In the genomic region with DNA sequence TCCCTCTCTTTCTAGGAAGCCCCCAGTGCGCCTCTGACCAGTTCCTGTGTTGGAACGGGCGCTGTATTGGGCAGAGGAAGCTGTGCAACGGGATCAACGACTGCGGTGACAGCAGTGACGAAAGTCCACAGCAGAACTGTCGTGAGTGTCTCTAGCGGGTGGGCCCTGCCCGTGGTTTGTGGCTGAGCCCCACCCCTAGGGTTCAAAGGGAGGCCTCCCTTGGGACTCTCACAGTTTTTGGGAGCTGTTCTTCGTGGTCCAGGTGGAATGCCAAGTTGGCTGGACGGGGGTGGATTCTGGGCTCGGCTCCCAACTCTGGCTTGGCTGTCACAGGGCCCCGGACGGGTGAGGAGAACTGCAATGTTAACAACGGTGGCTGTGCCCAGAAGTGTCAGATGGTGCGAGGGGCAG, we compare ENCODE assay signal across 9 mouse cellular contexts. TPM values are rescaled to one million over a fixed set of nuclear protein-coding genes. Genes with fewer than 3 reads are reported as not detected.
DNase-seq lines count a peak whose midpoint lies in the region; ATAC-seq and TF ChIP-seq lines count a peak whose summit lies in the region.
"Had no signal": no experiment of that assay in that cellular context is flagged by ENCODE, and none has a peak within 500 bp of the region (broad histone marks: within the 10 kb centered on the region; RNA-seq: fewer than 3 reads in every experiment).

No protein-coding gene starts in this region.

- DNase-seq in cerebellum, adult 9-10 months, result peak; percentile 36
- peak; percentile 40 to 41 for DNase-seq in lung, adult 18-20 months
- DNase-seq in lung, adult 2 months, result no peak
- DNase-seq in heart, embryonic 10.5 days (ENCODE audit: low spot score), result no peak
- DNase-seq in frontal cortex, postnatal 36 days (ENCODE audit: low spot score in 2 of 2), result no peak
- DNase-seq in T-cell, adult 2 months (ENCODE audit: low spot score), result no peak

- H3K4me1 ChIP-seq in lung, adult 2 months (ENCODE audit: control insufficient read depth, insufficient read depth, low read length), result no peaks in the 10 kb centered on the region
- H3K4me1 ChIP-seq in heart, embryonic 10.5 days, result peaks cover 15% of the 10 kb centered on the region

- no peak overlapping the region for H3K4me3 ChIP-seq in lung, adult 2 months (replicated peaks; ENCODE audit: extremely low read depth, low read depth, low read length)
- H3K4me3 ChIP-seq in heart, embryonic 10.5 days, result no peak overlapping the region
- H3K4me3 ChIP-seq in myocyte, result no peak overlapping the region

- no peak for TF ChIP-seq CTCF in lung, adult 2 months (IDR thresholded peaks at IDR 0.05; ENCODE audit: insufficient read depth, low read length)

- peak overlapping the region; percentile 58 for H3K4me2 ChIP-seq in myocyte (ENCODE audit: low read depth)

- no peak for TF ChIP-seq POLR2A in lung, adult 2 months (IDR thresholded peaks at IDR 0.05; ENCODE audit: borderline replicate concordance, extremely low read depth, low read depth, low read length)
- TF ChIP-seq POLR2A in myocyte (IDR thresholded peaks at IDR 0.05; ENCODE audit: insufficient read length, low read depth), result no peak

- H3K79me2 ChIP-seq in myocyte (ENCODE audit: control insufficient read depth, insufficient read depth), result no peaks in the 10 kb centered on the region

- WGBS in lung, adult 2 months, result 39% methylated on average over 17 of the region's 17 CpGs
- WGBS in heart, embryonic 10.5 days, result 70% methylated on average over 17 of the region's 17 CpGs

- no peaks in the 10 kb centered on the region for H3K27me3 ChIP-seq in heart, embryonic 10.5 days (ENCODE audit: insufficient read depth, poor library complexity, severe bottlenecking)
- no peaks in the 10 kb centered on the region for H3K27me3 ChIP-seq in myocyte (ENCODE audit: control insufficient read depth, insufficient read depth, insufficient read length)
- H3K27me3 ChIP-seq: CH12.LX had no signal

- ATAC-seq in cerebellum, adult (ENCODE audit: insufficient number of reproducible peaks, low FRiP score, low TSS enrichment), result no peak

- H3K9me3 ChIP-seq in heart, embryonic 10.5 days, result no peaks in the 10 kb centered on the region

- H3K36me3 ChIP-seq in heart, embryonic 10.5 days, result peaks cover 82% of the 10 kb centered on the region
- H3K36me3 ChIP-seq in myocyte (ENCODE audit: control insufficient read depth, insufficient read depth), result peaks cover 36% of the 10 kb centered on the region

- peak overlapping the region; percentile 31; the same call in 1 of the 2 replicates for H3K27ac ChIP-seq in heart, embryonic 10.5 days

- no peak overlapping the region for H3ac ChIP-seq in myocyte (ENCODE audit: control insufficient read depth, insufficient read length)

TF ChIP-seq in myocyte, 11 proteins besides CTCF, POLR2A, EP300 and RAD21:
- TF ChIP-seq MYOG (IDR thresholded peaks at IDR 0.05; ENCODE audit: control insufficient read depth in 1 of 3, insufficient read depth in 1 of 3, insufficient read length in 2 of 3, low read depth in 2 of 3), result peak in 1 of 3 experiments; percentile 37
- TF ChIP-seq MYOD1 (IDR thresholded peaks at IDR 0.05; ENCODE audit: control insufficient read depth in 1 of 3, insufficient read length in 2 of 3, low read depth in 2 of 3), result peak in 1 of 3 experiments; percentile 50
- no peak for TF ChIP-seq MAX (IDR thresholded peaks at IDR 0.05; ENCODE audit: low read depth)
- TF ChIP-seq TCF12 (IDR thresholded peaks at IDR 0.05; ENCODE audit: insufficient read depth, poor library complexity, severe bottlenecking), result peak; percentile 16
- TF ChIP-seq TCF3 (IDR thresholded peaks at IDR 0.05; ENCODE audit: insufficient read length, low read depth), result peak; percentile 12
- TF ChIP-seq USF1 (IDR thresholded peaks at IDR 0.05; ENCODE audit: low read depth), result no peak

RNA-seq across cellular contexts. Expression of gene Lrp4, which starts 18.9 kb away (rescaled TPM):
- polyA plus RNA-seq in lung, adult 2 months (2012; rRNA removed), result 47.6 and 55.6 TPM in 2 replicates
- polyA plus RNA-seq in heart, embryonic 10.5 days (2016; fragmentation: Nextera tagmentation; extraction: Ambion mirVana), result 4.6 and 5.7 TPM in 2 replicates
- polyA plus RNA-seq in myocyte (2012; fragmentation: generic; extraction: Trizol), result 20.1 TPM

RNA-seq across cellular contexts. Expression of gene 1110051M20Rik, which starts 31.8 kb away (rescaled TPM):
- polyA plus RNA-seq in lung, adult 2 months (2012; rRNA removed), result 19.2 and 27.0 TPM in 2 replicates
- 43.2 and 50.1 TPM in 2 replicates for polyA plus RNA-seq in heart, embryonic 10.5 days (2016; fragmentation: Nextera tagmentation; extraction: Ambion mirVana)
- 45.5 TPM for polyA plus RNA-seq in myocyte (2012; fragmentation: generic; extraction: Trizol)

RNA-seq across cellular contexts. Expression of gene Ckap5, which starts 50.3 kb away (rescaled TPM):
- polyA plus RNA-seq in lung, adult 2 months (2012; rRNA removed), result 4.7 and 9.1 TPM in 2 replicates
- 77.2 and 82.6 TPM in 2 replicates for polyA plus RNA-seq in heart, embryonic 10.5 days (2016; fragmentation: Nextera tagmentation; extraction: Ambion mirVana)
- 12.6 TPM for polyA plus RNA-seq in myocyte (2012; fragmentation: generic; extraction: Trizol)

Comparison
In these comparisons a context has a peak if more than half of its experiments do, and no peak if none do; other contexts are left out.
1. DNase-seq: peak in cerebellum, adult 9-10 months (single experiment) and lung, adult 18-20 months (2 of 2); none in lung, adult 2 months (single experiment), heart, embryonic 10.5 days (single experiment), frontal cortex, postnatal 36 days (0 of 2) and T-cell, adult 2 months (single experiment).